Mouse (Mus musculus): Measurements from ENCODE around the gene Esr2. TPM values are rescaled to one million over a fixed set of nuclear protein-coding genes. Genes with fewer than 3 reads are reported as not detected.
A peak's percentile ranks its signal among the peaks of the same experiment; 100 is the strongest.
"Not testable (repeated sequence)": the region's sequence is repeated elsewhere in the genome, so short reads cannot be mapped to it uniquely, and the experiment has no call there.

Esr2 gene
- 0.08 and 0.31 TPM in 2 replicates for polyA plus RNA-seq (2014; fragmentation: Nextera tagmentation; extraction: Ambion mirVana)

DNA sequence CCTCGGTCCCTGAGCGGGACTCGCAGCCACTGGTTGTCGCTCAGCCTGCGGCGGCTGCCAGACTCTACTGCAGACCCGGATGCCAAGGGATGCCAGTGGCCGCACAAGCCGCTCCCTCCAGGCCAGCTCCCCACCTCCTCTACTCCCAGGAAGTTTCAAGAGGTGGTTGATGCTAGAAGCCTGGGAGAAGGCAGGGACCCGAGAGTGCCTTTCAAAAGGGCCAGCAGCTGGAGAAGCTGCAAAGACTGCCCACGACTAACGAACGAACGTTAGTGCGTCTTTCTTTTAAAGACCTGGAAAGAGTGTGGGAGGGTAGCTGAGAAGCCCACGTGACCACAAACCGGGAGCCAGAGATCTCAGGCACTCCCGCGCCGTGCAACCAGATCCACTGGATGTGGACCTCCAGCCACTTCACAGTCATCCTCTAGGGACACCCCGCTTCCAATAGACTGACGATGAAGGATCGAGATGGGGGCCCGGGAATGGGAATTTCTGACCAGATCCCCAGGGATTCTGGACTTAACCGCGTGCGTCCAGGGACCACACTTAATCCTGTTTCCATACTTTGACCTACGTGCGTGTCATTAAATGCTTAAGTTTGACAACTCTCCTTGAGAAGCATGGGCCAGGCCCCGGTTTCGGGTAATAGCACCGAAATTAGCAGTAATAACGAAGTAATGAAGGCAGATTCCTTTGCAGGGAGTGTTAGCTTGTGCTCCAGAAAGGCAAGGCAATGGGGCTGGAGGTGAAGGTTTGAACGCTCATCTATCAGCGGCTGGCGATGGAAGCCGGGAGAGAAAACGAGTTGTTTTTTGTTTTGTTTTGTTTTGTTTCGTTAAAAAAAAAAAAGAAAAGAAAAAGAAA is at the start of gene Esr2:
TSS of gene Esr2 (minus strand) at position 260 of the 864 bp plus-strand sequence.
- Histone ChIP-seq H3K9me3 (ENCODE audit: control insufficient read depth, low read length) (no peaks in the 10 kb centered on the region), H3K4me3 (replicated peaks; ENCODE audit: low read length) (peak within 1 kb of the TSS; percentile 40), H3K9ac (peak within 1 kb of the TSS; percentile 59), H3K4me1 (replicated peaks; ENCODE audit: control insufficient read depth, insufficient read depth, low read length) (peaks cover 10% of the 10 kb centered on the region; the same call in 1 of the 2 replicates), H3K27me3 (ENCODE audit: control insufficient read depth, insufficient read depth, low read length) (peaks cover 20% of the 10 kb centered on the region), H3K36me3 (replicated peaks; ENCODE audit: control insufficient read depth, insufficient read depth) (no peaks in the 10 kb centered on the region), H3K4me2 (replicated peaks) (peak within 1 kb of the TSS; percentile 100), H3K27ac (no peak within 1 kb of the TSS)
- WGBS: under 1% methylated on average over 39 of the region's 39 CpGs
- peak; percentile 47 for DNase-seq (ENCODE audit: low spot score)
- peak; percentile 43; the same call in 1 of the 2 replicates for ATAC-seq (ENCODE audit: low FRiP score)

DNA sequence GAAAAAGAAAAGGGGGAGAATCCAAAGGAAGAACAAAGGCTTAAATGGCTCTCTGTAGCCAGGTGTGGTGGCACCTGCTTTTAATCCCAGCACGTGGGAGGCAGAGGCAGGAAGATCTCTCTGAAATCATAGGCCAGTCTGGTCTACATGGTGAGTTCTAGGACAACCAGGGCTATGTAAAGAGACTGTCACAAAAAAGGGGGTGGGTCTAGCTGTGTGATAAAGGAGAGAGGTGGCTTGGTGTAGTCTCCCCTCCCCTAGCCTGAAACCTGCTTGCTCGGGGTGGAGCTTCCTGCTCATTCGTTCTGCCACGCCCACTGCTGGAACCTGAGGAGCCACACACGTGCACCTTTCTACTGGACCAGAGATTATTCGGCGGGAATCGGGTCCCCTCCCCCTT is 45.0 kb upstream of the Esr2 start:
- 55% methylated on average over 1 of the region's 8 CpGs for WGBS
- not testable (repeated sequence) for DNase-seq (ENCODE audit: low spot score); H3K27me3 ChIP-seq (ENCODE audit: control insufficient read depth, insufficient read depth, low read length); H3K9ac ChIP-seq; H3K4me2 ChIP-seq (replicated peaks); H3K4me1 ChIP-seq (replicated peaks; ENCODE audit: control insufficient read depth, insufficient read depth, low read length); ATAC-seq (ENCODE audit: low FRiP score); H3K36me3 ChIP-seq (replicated peaks; ENCODE audit: control insufficient read depth, insufficient read depth); H3K9me3 ChIP-seq (ENCODE audit: control insufficient read depth, low read length); H3K4me3 ChIP-seq (replicated peaks; ENCODE audit: low read length); H3K27ac ChIP-seq

DNA sequence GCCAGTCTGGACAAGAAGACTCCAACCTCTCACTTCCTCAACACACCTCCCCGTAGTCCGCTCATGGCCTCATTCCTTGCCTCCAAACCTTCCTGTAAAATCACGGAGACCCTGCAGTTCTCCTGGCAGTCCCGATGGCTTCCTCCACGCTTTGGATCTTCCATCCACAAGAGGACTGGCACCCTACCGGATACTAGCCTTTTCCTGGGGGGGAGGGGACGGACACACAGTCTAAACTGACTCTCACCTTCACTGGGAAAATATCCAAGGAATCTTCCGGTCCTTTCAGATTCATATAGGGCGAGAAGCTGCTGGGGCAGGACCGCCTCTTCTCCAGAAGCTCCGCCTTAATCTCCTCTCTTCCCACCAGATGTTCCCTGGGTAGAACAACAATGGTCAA is 39.7 kb upstream of the Esr2 start:
- no peak overlapping the region for H3K9ac ChIP-seq
- 78% methylated on average over 11 of the region's 11 CpGs for WGBS
- no peak overlapping the region for H3K27ac ChIP-seq
- H3K27me3 ChIP-seq (ENCODE audit: control insufficient read depth, insufficient read depth, low read length): no peaks in the 10 kb centered on the region
- no peak for DNase-seq (ENCODE audit: low spot score)
- no peaks in the 10 kb centered on the region for H3K36me3 ChIP-seq (replicated peaks; ENCODE audit: control insufficient read depth, insufficient read depth)
- H3K9me3 ChIP-seq (ENCODE audit: control insufficient read depth, low read length): no peaks in the 10 kb centered on the region
- no peak overlapping the region for H3K4me2 ChIP-seq (replicated peaks)
- no peak for ATAC-seq (ENCODE audit: low FRiP score)
- no peaks in the 10 kb centered on the region for H3K4me1 ChIP-seq (replicated peaks; ENCODE audit: control insufficient read depth, insufficient read depth, low read length)
- no peak overlapping the region for H3K4me3 ChIP-seq (replicated peaks; ENCODE audit: low read length)

DNA sequence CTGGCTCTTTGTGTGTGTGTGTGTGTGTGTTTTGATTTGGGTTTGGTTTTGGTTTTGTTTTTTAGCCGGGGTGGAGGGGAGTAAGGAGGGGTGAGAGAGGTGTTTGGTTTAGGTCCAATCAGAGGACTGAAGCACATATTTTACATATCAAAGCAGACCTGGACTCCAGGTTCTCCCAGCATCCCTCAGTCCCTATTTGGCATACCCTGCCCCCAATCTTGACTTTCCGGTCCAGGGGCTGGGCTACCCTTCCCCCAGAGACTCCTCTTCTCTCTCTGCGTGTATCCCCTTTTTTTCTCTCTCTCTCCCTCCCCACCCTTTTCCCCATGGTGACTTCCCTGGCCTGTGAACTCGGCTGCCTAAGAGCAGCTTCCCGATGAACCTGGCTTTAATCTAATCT is 38.1 kb upstream of the Esr2 start:
- 26% methylated on average over 5 of the region's 5 CpGs for WGBS
- H3K4me1 ChIP-seq (replicated peaks; ENCODE audit: control insufficient read depth, insufficient read depth, low read length): no peaks in the 10 kb centered on the region
- H3K9me3 ChIP-seq (ENCODE audit: control insufficient read depth, low read length): no peaks in the 10 kb centered on the region
- no peaks in the 10 kb centered on the region for H3K36me3 ChIP-seq (replicated peaks; ENCODE audit: control insufficient read depth, insufficient read depth)
- no peak overlapping the region for H3K27ac ChIP-seq
- H3K4me3 ChIP-seq (replicated peaks; ENCODE audit: low read length): no peak overlapping the region
- no peak for DNase-seq (ENCODE audit: low spot score)
- no peak overlapping the region for H3K9ac ChIP-seq
- no peak overlapping the region for H3K4me2 ChIP-seq (replicated peaks)
- no peak for ATAC-seq (ENCODE audit: low FRiP score)
- H3K27me3 ChIP-seq (ENCODE audit: control insufficient read depth, insufficient read depth, low read length): no peaks in the 10 kb centered on the region

DNA sequence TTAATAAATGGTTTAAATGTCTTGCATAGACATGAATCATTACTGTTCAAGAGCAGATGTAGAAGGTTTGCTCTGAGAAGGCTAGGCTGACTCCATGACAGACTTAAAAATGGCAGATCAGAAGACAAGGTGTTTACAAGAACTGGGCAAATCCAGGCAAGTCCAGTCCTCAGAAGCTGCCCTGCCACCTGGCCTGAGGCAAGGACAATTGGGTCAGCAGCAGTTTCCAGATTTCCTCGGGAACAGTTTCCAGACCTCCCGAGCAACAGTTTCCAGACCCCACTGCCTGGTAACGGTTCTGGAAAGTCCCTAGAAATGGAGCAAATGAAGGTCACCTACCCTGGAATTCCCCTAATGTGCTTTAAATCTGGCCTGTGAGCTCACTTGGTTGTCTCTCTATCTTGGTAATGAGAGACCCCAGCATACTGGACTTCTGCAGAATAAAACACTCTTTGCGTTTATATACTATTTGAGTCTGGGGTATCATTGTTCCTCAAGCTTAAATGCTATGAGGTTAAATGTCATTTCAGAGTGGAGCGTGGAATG is 32.4 kb upstream of the Esr2 start:
- H3K4me3 ChIP-seq (replicated peaks; ENCODE audit: low read length): no peak overlapping the region
- no peaks in the 10 kb centered on the region for H3K9me3 ChIP-seq (ENCODE audit: control insufficient read depth, low read length)
- H3K4me2 ChIP-seq (replicated peaks): no peak overlapping the region
- H3K36me3 ChIP-seq (replicated peaks; ENCODE audit: control insufficient read depth, insufficient read depth): no peaks in the 10 kb centered on the region
- ATAC-seq (ENCODE audit: low FRiP score) (no peak), DNase-seq (ENCODE audit: low spot score) (no peak)
- WGBS: 93% methylated on average over 5 of the region's 5 CpGs
- no peaks in the 10 kb centered on the region for H3K27me3 ChIP-seq (ENCODE audit: control insufficient read depth, insufficient read depth, low read length)
- H3K4me1 ChIP-seq (replicated peaks; ENCODE audit: control insufficient read depth, insufficient read depth, low read length): no peaks in the 10 kb centered on the region
- no peak overlapping the region for H3K27ac ChIP-seq
- no peak overlapping the region for H3K9ac ChIP-seq

DNA sequence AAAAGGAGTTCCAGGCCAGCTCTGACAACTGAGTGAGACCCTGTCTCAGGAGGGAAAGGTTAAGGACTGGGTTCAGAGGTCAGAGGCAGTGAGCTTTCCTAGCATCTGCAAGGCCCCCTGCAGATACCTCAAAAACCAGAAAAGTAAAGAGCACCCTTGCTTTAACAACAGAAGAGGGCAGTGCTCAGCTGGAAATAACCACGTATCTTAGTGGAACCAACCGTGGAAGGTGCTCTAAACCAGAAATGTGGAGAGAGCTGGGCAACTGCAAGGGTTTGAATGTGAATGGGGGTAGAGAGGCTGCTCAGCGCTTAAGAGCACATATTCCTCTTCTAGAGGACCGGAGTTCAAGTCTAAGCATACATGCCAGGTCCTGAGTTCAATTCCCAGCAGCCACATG is 23.3 kb upstream of the Esr2 start:
- H3K27ac ChIP-seq: no peak overlapping the region

DNA sequence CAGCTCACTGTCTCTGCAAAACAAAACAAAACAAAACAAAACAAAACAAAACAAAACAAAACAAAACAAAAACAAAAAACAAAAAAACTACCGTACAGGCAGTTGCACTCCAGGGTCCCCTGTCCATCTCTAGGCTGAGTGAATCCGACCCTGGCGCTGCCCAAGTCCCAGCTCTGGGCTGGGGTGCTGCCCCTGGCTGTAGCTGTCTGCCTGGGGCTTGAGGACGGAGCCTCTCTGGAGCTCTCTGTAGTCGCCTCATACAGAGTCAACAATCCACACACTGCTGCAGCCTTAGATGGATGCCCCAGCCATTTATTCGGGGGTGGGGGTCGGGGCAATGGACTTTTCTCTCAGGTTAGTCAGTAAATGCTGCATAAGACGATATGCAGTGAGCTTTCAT is 20.0 kb upstream of the Esr2 start:
- ATAC-seq (ENCODE audit: low FRiP score) (peak; percentile 67; the same call in 1 of the 2 replicates), DNase-seq (ENCODE audit: low spot score) (no peak)
- Histone ChIP-seq H3K27me3 (ENCODE audit: control insufficient read depth, insufficient read depth, low read length) (no peaks in the 10 kb centered on the region), H3K36me3 (replicated peaks; ENCODE audit: control insufficient read depth, insufficient read depth) (no peaks in the 10 kb centered on the region), H3K9me3 (ENCODE audit: control insufficient read depth, low read length) (no peaks in the 10 kb centered on the region), H3K9ac (no peak overlapping the region; the same call in 1 of the 2 replicates), H3K4me1 (replicated peaks; ENCODE audit: control insufficient read depth, insufficient read depth, low read length) (peaks cover 11% of the 10 kb centered on the region), H3K4me3 (replicated peaks; ENCODE audit: low read length) (0 out of 2 replicates have a peak overlapping the region, but pooled peaks have one; percentile 34), H3K4me2 (replicated peaks) (peak overlapping the region; percentile 97), H3K27ac (no peak overlapping the region)
- 39% methylated on average over 8 of the region's 8 CpGs for WGBS

More for the DNA sequence above, 23.3 kb upstream of the Esr2 start:
- 72% methylated on average over 4 of the region's 4 CpGs for WGBS
- DNase-seq (ENCODE audit: low spot score) (no peak), ATAC-seq (ENCODE audit: low FRiP score) (no peak)
- Histone ChIP-seq H3K27me3 (ENCODE audit: control insufficient read depth, insufficient read depth, low read length) (no peaks in the 10 kb centered on the region), H3K9ac (no peak overlapping the region), H3K4me3 (replicated peaks; ENCODE audit: low read length) (no peak overlapping the region), H3K36me3 (replicated peaks; ENCODE audit: control insufficient read depth, insufficient read depth) (no peaks in the 10 kb centered on the region), H3K4me1 (replicated peaks; ENCODE audit: control insufficient read depth, insufficient read depth, low read length) (peaks cover 11% of the 10 kb centered on the region), H3K4me2 (replicated peaks) (no peak overlapping the region), H3K9me3 (ENCODE audit: control insufficient read depth, low read length) (no peaks in the 10 kb centered on the region)

DNA sequence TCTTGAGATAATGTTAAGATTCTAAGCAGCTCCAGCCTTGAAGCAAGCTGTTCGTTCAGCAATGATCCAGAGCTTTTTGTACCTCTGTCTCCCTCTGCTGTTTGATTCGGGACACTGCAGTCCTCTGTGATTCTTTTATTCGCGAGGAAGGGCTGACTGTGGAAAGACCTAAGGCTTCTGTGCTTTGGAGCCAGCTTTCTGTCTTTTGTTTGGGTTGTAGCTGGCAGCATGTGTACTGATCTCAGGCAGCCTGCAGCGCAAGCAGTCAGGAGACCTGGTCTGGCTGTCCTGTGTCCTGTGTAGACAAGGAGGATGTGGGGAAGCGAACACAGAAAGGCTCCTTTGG is 19.6 kb upstream of the Esr2 start:
- Histone ChIP-seq H3K9me3 (ENCODE audit: control insufficient read depth, low read length) (no peaks in the 10 kb centered on the region), H3K27ac (no peak overlapping the region), H3K9ac (peak overlapping the region; percentile 55), H3K36me3 (replicated peaks; ENCODE audit: control insufficient read depth, insufficient read depth) (no peaks in the 10 kb centered on the region), H3K4me1 (replicated peaks; ENCODE audit: control insufficient read depth, insufficient read depth, low read length) (peaks cover 11% of the 10 kb centered on the region), H3K27me3 (ENCODE audit: control insufficient read depth, insufficient read depth, low read length) (no peaks in the 10 kb centered on the region), H3K4me3 (replicated peaks; ENCODE audit: low read length) (peak overlapping the region; percentile 34), H3K4me2 (replicated peaks) (peak overlapping the region; percentile 97)
- DNase-seq (ENCODE audit: low spot score): peak; percentile 94
- 3% methylated on average over 6 of the region's 6 CpGs for WGBS
- peak; percentile 69 for ATAC-seq (ENCODE audit: low FRiP score)

DNA sequence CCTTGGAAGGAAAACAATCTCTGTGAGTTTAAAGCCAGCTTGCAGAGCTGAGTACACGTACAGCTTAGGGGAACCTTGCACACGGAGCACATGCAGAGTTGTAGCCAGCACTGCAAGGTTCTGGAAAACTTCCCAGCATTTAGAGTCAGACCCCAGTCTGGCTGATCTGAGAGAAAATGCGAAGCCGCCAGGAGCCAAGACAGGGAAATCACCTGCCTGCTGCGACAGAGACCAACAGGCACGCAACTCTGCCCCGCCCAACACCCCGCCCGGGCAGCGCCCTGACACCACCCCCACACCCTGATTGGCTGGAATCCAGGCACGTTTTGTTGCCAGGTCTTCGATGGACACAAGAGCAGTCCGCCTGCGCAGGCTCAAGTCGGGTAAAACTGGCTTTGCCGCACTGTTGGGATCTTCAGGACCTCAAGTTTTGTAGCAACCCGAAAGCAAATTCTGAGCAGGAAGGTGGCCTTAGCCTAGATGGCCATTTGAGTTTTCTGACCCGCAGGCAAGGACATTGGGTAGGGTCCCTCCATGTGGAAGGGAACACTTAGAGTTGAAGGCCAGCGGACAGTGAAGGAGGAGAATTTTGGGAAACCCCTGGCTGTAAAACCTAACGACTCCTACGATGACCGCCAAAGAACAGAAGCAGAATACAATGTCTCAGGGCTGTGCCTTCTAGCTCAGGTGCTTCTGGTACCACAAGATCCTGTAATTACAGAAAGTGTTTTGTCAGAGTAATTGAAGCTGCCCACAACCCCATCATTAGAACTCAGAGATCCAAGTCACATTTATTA is 19.1 kb upstream of the Esr2 start:
- H3K9ac ChIP-seq: peak overlapping the region; percentile 55
- H3K27ac ChIP-seq: no peak overlapping the region
- DNase-seq (ENCODE audit: low spot score): peak; percentile 78

More for the DNA sequence above, 19.1 kb upstream of the Esr2 start:
- Histone ChIP-seq H3K27me3 (ENCODE audit: control insufficient read depth, insufficient read depth, low read length) (no peaks in the 10 kb centered on the region), H3K4me2 (replicated peaks) (peak overlapping the region; percentile 97), H3K4me1 (replicated peaks; ENCODE audit: control insufficient read depth, insufficient read depth, low read length) (peaks cover 11% of the 10 kb centered on the region), H3K4me3 (replicated peaks; ENCODE audit: low read length) (peak overlapping the region; percentile 34), H3K36me3 (replicated peaks; ENCODE audit: control insufficient read depth, insufficient read depth) (no peaks in the 10 kb centered on the region), H3K9me3 (ENCODE audit: control insufficient read depth, low read length) (no peaks in the 10 kb centered on the region)
- under 1% methylated on average over 22 of the region's 22 CpGs for WGBS
- peak; percentile 81 for ATAC-seq (ENCODE audit: low FRiP score)
